12 mouse cellular contexts compared by ENCODE assay signal in the genomic region with DNA sequence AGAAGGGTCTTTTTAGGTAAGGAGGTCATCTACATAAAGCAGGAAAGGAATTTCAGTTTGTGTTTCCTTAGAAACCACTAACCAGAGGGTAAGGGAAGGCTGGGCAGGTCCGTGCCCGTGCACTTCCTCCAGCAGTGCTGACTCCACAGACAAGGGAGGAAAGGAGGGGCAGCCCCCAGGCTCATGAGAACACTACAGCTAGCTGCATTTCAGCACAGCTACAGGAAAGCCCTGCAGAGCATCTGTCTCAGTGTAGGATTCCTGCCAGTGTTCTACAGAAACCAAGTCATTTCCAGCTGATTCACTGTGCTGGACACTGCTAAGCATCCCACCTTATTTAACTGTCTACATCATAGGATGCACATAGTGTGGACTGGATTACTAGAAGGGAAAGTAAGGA. TPM values are rescaled to one million over a fixed set of nuclear protein-coding genes. Genes with fewer than 3 reads are reported as not detected.
A peak's percentile ranks its signal among the peaks of the same experiment; 100 is the strongest.
DNase-seq lines count a peak whose midpoint lies in the region; ATAC-seq lines count a peak whose summit lies in the region.
"Had no signal": no experiment of that assay in that cellular context is flagged by ENCODE, and none has a peak within 500 bp of the region (broad histone marks: within the 10 kb centered on the region; RNA-seq: fewer than 3 reads in every experiment).

No protein-coding gene starts in this region.

- WGBS in hindbrain, embryonic 10.5 days: 25% methylated on average over 2 of the region's 2 CpGs
- 53% methylated on average over 2 of the region's 2 CpGs for WGBS in hindbrain, embryonic 11.5 days
- WGBS in liver, embryonic 11.5 days: 56% methylated on average over 2 of the region's 2 CpGs
- 21% methylated on average over 2 of the region's 2 CpGs for WGBS in liver, embryonic 15.5 days (ENCODE audit: insufficient replicate concordance)

- peaks cover 4% of the 10 kb centered on the region; the same call in 1 of the 2 replicates for H3K4me1 ChIP-seq in hindbrain, embryonic 10.5 days (replicated peaks)
- H3K4me1 ChIP-seq in hindbrain, embryonic 11.5 days (replicated peaks; ENCODE audit: control insufficient read depth, insufficient read depth, low read length): no peaks in the 10 kb centered on the region
- no peaks in the 10 kb centered on the region for H3K4me1 ChIP-seq in liver, embryonic 11.5 days (replicated peaks; ENCODE audit: control insufficient read depth, insufficient read depth, low read length)
- H3K4me1 ChIP-seq in liver, embryonic 15.5 days (replicated peaks): no peaks in the 10 kb centered on the region

- no peaks in the 10 kb centered on the region for H3K9me3 ChIP-seq in hindbrain, embryonic 10.5 days
- no peaks in the 10 kb centered on the region for H3K9me3 ChIP-seq in hindbrain, embryonic 11.5 days (ENCODE audit: control insufficient read depth, low read length)
- H3K9me3 ChIP-seq in liver, embryonic 11.5 days (ENCODE audit: control insufficient read depth, low read length): no peaks in the 10 kb centered on the region
- no peaks in the 10 kb centered on the region for H3K9me3 ChIP-seq in liver, embryonic 15.5 days (replicated peaks)

- H3K4me3 ChIP-seq in hindbrain, embryonic 10.5 days: no peak overlapping the region
- no peak overlapping the region for H3K4me3 ChIP-seq in hindbrain, embryonic 11.5 days (ENCODE audit: low read depth, low read length)
- H3K4me3 ChIP-seq in liver, embryonic 11.5 days (ENCODE audit: low read depth, low read length): no peak overlapping the region
- no peak overlapping the region for H3K4me3 ChIP-seq in liver, embryonic 15.5 days (replicated peaks)
- H3K4me3 ChIP-seq: myocyte had no signal

- no peak for ATAC-seq in hindbrain, embryonic 11.5 days (ENCODE audit: low FRiP score)
- no peak for ATAC-seq in liver, embryonic 11.5 days (replicated peaks; ENCODE audit: low FRiP score)
- ATAC-seq in common myeloid progenitor, adult 5-6 weeks (replicated peaks; ENCODE audit: low read depth, poor library complexity, severe bottlenecking): peak; percentile 57
- ATAC-seq in liver, embryonic 15.5 days (ENCODE audit: insufficient read depth): 0 out of 2 replicates have a peak, but pooled peaks have one; percentile 37

- peaks cover 88% of the 10 kb centered on the region for H3K36me3 ChIP-seq in hindbrain, embryonic 10.5 days
- H3K36me3 ChIP-seq in hindbrain, embryonic 11.5 days (ENCODE audit: control insufficient read depth, insufficient read depth, low read length): peaks cover 12% of the 10 kb centered on the region
- H3K36me3 ChIP-seq in liver, embryonic 11.5 days (ENCODE audit: control insufficient read depth, insufficient read depth, low read length): peaks cover 36% of the 10 kb centered on the region
- peaks cover 95% of the 10 kb centered on the region for H3K36me3 ChIP-seq in liver, embryonic 15.5 days (replicated peaks)

- H3K27ac ChIP-seq in hindbrain, embryonic 10.5 days: peak overlapping the region; percentile 12; the same call in 1 of the 2 replicates
- H3K27ac ChIP-seq in hindbrain, embryonic 11.5 days (ENCODE audit: low read depth, low read length): no peak overlapping the region
- no peak overlapping the region for H3K27ac ChIP-seq in liver, embryonic 11.5 days (ENCODE audit: low read depth, low read length)
- H3K27ac ChIP-seq in liver, embryonic 15.5 days (replicated peaks): no peak overlapping the region
- H3K27ac ChIP-seq: macrophage had no signal

- no peak overlapping the region for H3K9ac ChIP-seq in hindbrain, embryonic 11.5 days (ENCODE audit: low read depth, low read length)
- no peak overlapping the region for H3K9ac ChIP-seq in liver, embryonic 11.5 days (ENCODE audit: low read depth, low read length)
- H3K9ac ChIP-seq in liver, embryonic 15.5 days: no peak overlapping the region

- H3K27me3 ChIP-seq in hindbrain, embryonic 10.5 days (ENCODE audit: insufficient read depth, poor library complexity, severe bottlenecking): no peaks in the 10 kb centered on the region
- no peaks in the 10 kb centered on the region for H3K27me3 ChIP-seq in hindbrain, embryonic 11.5 days (ENCODE audit: control insufficient read depth, insufficient read depth, low read length)
- no peaks in the 10 kb centered on the region for H3K27me3 ChIP-seq in liver, embryonic 11.5 days (replicated peaks; ENCODE audit: control insufficient read depth, insufficient read depth, low read length)
- H3K27me3 ChIP-seq in liver, embryonic 15.5 days: no peaks in the 10 kb centered on the region

- DNase-seq in hindbrain, embryonic 10.5 days (ENCODE audit: low spot score): peak; percentile 23
- no peak for DNase-seq in hindbrain, embryonic 11.5 days (ENCODE audit: low spot score)
- DNase-seq in liver: peak; percentile 16
- DNase-seq in liver, embryonic 11.5 days (ENCODE audit: low spot score): no peak
- DNase-seq in layer of hippocampus, postnatal 10 days (ENCODE audit: low spot score in 2 of 2): no peak
- DNase-seq in adrenal gland, adult 8-10 months: no peak
- DNase-seq: adrenal gland, postnatal 25 days; cerebellum, adult 2 months had no signal

- no peak overlapping the region for H3K4me2 ChIP-seq in hindbrain, embryonic 11.5 days (replicated peaks; ENCODE audit: low read depth, low read length)
- H3K4me2 ChIP-seq in liver, embryonic 11.5 days: no peak overlapping the region
- H3K4me2 ChIP-seq in liver, embryonic 15.5 days: no peak overlapping the region

RNA-seq across cellular contexts. Expression of a gene that starts 27.0 kb away (rescaled TPM):
- 16.0 and 19.1 TPM in 2 replicates for polyA plus RNA-seq in hindbrain, embryonic 10.5 days (2016; fragmentation: Nextera tagmentation; extraction: Ambion mirVana)
- polyA plus RNA-seq in hindbrain, embryonic 11.5 days (2014; fragmentation: Nextera tagmentation; extraction: Ambion mirVana): 24.4 and 30.8 TPM in 2 replicates
- 21.3 and 21.8 TPM in 2 replicates for polyA plus RNA-seq in liver, embryonic 11.5 days (2014; fragmentation: Nextera tagmentation; extraction: Ambion mirVana)
- 10.9 and 29.4 TPM in 2 replicates for total RNA-seq in common myeloid progenitor, adult 5-6 weeks (2017)
- 7.8 and 8.4 TPM in 2 replicates for polyA plus RNA-seq in liver, embryonic 15.5 days (2015; fragmentation: Nextera tagmentation; extraction: Ambion mirVana)
- total RNA-seq in layer of hippocampus, postnatal 10 days (2021): 10 to 100 TPM; 50.1 to 64.5 TPM
- 10 to 100 TPM; 47.2 to 58.3 (median 53.6) TPM for total RNA-seq in adrenal gland, adult 8-10 months (2022)

RNA-seq across cellular contexts. Expression of a gene that starts 50.2 kb away (rescaled TPM):
- polyA plus RNA-seq in hindbrain, embryonic 10.5 days (2016; fragmentation: Nextera tagmentation; extraction: Ambion mirVana): 0.50 and 0.51 TPM in 2 replicates
- 0.25 and 0.81 TPM in 2 replicates for polyA plus RNA-seq in hindbrain, embryonic 11.5 days (2014; fragmentation: Nextera tagmentation; extraction: Ambion mirVana)
- 0.48 and 0.61 TPM in 2 replicates for polyA plus RNA-seq in liver, embryonic 11.5 days (2014; fragmentation: Nextera tagmentation; extraction: Ambion mirVana)
- total RNA-seq in common myeloid progenitor, adult 5-6 weeks (2017): 0.46 and 0.49 TPM in 2 replicates
- polyA plus RNA-seq in liver, embryonic 15.5 days (2015; fragmentation: Nextera tagmentation; extraction: Ambion mirVana): 11.7 and 17.2 TPM in 2 replicates
- 1 to 10 TPM; 7.1 to 8.9 TPM for total RNA-seq in layer of hippocampus, postnatal 10 days (2021)
- 10 to 100 TPM in 1 of 4 experiments, 1 to 10 TPM in 3; 2.8 to 10.0 (median 4.6) TPM for total RNA-seq in adrenal gland, adult 8-10 months (2022)

RNA-seq across cellular contexts. Expression of a gene that starts 55.7 kb away (rescaled TPM):
- polyA plus RNA-seq in hindbrain, embryonic 10.5 days (2016; fragmentation: Nextera tagmentation; extraction: Ambion mirVana): 7.0 and 7.3 TPM in 2 replicates
- 6.0 and 7.6 TPM in 2 replicates for polyA plus RNA-seq in hindbrain, embryonic 11.5 days (2014; fragmentation: Nextera tagmentation; extraction: Ambion mirVana)
- 4.0 and 4.3 TPM in 2 replicates for polyA plus RNA-seq in liver, embryonic 11.5 days (2014; fragmentation: Nextera tagmentation; extraction: Ambion mirVana)
- total RNA-seq in common myeloid progenitor, adult 5-6 weeks (2017): 0.58 and 1.3 TPM in 2 replicates
- 3.5 and 4.0 TPM in 2 replicates for polyA plus RNA-seq in liver, embryonic 15.5 days (2015; fragmentation: Nextera tagmentation; extraction: Ambion mirVana)
- total RNA-seq in layer of hippocampus, postnatal 10 days (2021): 10 to 100 TPM; 66.6 to 68.9 TPM
- 10 to 100 TPM; 18.9 to 21.9 (median 20.6) TPM for total RNA-seq in adrenal gland, adult 8-10 months (2022)

Comparison
In these comparisons a context has a peak if more than half of its experiments do, and no peak if none do; other contexts are left out.
1. DNase-seq: peak in hindbrain, embryonic 10.5 days (single experiment) and liver (single experiment); none in hindbrain, embryonic 11.5 days (single experiment), liver, embryonic 11.5 days (single experiment), layer of hippocampus, postnatal 10 days (0 of 2) and adrenal gland, adult 8-10 months (single experiment).
2. ATAC-seq: peak in common myeloid progenitor, adult 5-6 weeks (single experiment) and liver, embryonic 15.5 days (single experiment); none in hindbrain, embryonic 11.5 days (single experiment) and liver, embryonic 11.5 days (single experiment).